Mouse (Mus musculus) spleen, adult 2 months (tissue): ENCODE results near the gene Nav2.

Source experiments
- CTCF ChIP-seq: fragments of 200-500 bp; IDR thresholded peaks from 2 replicates; pipeline ENCODE4 v1.5.1; 2011; ENCODE audit warnings: mild to moderate bottlenecking, inconsistent platforms; ENCODE audit not compliant: insufficient read depth, insufficient read length, insufficient replicate concordance; ENCODE audit errors: extremely low read depth
- POLR2A ChIP-seq: fragments of 200-500 bp; IDR thresholded peaks from 2 replicates; pipeline ENCODE4 v1.6.1; 2011; ENCODE audit warnings: low read depth, low read length, inconsistent platforms

DNA sequence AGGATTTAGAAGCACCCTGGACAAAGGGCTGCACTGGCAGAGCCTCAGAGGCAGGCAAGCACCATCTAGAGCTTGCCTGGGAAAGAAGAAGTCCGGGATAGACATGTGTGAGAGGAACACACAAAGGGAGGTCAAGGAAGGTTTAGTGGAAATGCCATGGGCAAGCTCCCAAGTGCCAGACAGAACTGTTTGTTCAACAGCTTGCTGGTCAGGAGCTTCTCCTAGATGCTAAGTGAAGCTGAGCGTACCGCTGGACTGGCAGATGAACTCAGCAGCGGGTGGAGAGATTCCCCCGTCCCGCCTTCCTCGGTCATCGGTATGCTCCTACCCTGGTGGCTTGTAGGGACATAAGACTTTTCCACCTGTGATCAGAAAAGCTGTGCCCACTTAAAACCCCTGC is 654.3 kb downstream of the Nav2 start:
- TF ChIP-seq CTCF (no peak), POLR2A (no peak)
